Mouse (Mus musculus): ENCODE measurements around the gene Cstad.
A peak's percentile ranks its signal among the peaks of the same experiment; 100 is the strongest.

Cstad gene

DNA sequence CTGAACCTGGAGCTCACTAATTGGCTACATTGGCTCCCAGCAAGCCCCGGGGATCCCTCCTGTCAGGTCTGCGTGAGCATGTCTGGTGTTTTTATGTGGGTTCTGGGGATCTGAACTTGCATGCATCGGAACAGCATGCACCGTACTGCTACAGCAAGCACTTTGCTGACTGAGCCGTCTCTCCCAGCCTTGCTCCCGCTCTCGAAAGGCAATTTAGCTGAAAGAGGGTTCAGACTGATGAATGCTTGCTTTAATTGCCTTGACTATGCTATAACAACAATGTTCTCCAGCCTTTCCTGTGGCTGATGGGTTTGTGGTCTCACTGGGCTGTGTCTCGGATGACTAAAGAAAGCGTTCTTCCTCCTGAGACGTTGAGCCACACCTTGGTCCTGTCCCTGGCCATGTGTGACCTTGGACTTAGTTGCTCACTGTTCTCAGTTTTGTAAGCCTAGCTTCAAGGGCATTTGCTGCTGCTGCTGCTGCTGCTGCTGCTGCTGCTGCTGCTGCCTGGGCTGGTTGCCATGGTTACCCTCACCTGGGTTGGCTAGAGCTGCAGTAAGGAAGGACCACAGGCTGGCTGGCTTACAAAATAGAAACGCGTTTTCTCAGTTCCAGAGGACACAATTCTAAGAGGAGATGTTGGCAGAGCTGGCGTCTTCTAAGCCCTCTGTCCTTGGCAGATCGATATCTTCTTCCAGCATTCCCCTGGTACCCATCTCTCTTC, 34.4 kb downstream of the Cstad start:
- no peak for DNase-seq (ENCODE audit: low spot score)

DNA sequence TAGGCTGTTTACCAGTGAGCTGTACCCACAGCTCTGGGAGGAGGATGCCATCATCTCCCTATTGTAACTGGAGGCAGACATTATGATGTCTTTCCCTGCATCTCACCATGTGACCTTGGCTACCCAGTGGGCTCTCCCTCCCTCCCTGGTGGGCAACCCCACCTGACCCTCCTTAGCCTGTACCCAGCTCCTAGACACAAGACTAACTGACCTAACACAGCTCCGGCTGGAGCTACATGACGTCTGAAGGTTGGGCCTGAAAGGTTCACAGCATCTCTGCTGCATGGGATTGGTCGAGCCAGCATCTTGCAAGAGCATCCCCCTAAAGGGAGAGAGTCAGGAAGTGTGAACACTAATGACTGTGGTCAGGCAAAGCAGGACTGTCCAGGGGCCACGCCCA, 35.0 kb downstream of the Cstad start:
- no peak for DNase-seq (ENCODE audit: low spot score)

DNA sequence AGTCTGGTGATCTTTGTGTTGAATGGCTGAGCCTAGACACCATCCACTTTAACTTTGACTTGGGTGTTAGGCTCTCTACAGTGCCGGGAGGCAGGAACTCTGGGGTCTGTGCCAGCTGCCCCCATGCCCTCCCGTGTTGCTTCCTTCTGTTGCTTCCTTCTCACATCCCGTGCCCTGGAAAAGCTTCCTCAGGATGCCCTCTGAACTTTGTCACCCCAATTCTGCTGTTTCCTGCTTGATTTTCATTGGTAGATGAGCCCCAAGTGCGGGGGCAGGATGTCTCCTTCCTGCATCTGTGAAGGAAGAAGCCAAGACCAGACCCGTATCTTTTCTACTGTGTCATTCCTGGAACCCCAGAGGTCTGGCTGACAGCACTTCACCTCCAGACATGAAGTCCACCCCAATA, 41.4 kb downstream of the Cstad start:
- no peak for DNase-seq (ENCODE audit: low spot score)

DNA sequence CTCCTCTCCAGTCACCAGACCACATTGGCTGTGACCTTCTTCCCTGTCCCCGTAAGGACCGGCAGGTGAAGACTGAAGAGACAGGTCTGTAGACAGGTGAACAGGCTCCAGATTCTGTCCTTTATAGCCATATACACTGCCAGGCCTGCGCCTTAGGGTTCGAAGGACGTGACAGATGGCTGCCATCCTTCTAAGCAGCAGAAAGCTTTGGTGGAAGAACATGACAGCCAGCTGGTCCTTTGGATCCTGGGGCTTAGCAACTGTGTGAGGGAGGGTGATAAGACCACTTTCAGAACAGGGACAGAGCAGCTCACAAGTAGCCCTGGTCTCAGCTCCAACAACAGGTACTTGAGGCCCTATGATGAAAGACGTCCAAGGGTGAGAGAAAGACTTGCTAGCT, 43.2 kb downstream of the Cstad start:
- no peak for DNase-seq (ENCODE audit: low spot score)

DNA sequence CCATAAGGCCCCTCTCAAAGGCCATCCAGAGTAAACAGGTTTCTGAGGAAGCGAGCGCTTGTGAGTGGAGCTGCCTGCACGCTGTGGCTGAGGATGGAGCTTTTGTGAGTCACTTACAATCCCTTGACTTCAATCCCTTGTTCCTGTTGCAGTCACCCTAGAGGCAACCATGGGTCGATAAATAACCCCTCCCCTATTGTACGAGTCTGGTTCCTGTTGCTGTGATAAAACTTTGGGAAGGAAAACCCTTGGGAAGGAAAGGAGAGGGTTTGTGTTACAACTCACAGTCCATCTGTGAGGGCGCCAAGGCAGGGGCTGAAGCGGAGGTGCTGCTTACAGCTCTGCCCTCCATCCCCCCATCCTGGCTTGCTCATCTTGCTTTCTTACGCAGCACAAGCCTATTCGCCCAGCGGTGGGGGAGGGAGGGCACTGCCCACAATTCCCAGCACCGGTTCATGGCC, 45.2 kb downstream of the Cstad start:
- no peak for DNase-seq (ENCODE audit: low spot score)

DNA sequence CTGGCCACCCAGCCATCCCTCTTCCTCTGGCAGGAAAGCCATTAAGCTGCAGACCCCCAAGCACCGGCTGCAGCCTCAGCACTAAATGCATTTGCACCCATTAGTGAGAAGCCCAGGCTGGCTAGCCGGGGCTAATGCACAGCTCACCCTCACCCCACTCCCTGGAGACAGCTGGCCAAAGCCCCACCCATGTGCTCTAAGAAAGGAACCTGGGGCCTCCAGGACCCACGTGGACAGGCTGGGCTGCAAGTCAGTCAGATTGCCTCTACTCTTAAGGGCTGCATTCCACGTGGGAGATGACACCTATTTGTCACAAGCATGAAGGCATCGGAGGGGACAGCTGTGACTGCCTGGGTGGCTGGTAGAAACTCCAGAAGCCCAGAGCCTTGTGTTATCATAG, 48.0 kb downstream of the Cstad start:
- DNase-seq (ENCODE audit: low spot score): no peak

DNA sequence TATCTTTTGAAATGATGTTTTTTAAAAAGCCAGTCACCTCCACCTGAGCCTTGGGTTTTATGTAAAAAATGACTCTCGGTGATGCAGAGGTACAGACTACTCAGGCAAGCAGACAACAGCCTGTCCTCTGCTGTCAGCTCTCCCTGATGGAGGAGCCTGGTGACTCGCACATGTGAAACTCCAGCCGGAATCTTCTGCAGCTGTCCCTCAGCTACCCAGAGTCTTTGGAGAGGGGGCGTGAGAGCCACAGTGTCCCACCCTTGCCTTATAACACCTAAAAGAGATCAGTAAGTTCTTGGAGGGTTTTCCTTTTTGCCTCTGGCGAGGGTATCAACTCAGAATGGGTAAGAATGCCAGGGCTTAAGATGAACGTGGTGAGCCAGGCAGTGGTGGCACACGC, 48.6 kb downstream of the Cstad start:
- no peak for DNase-seq (ENCODE audit: low spot score)

DNA sequence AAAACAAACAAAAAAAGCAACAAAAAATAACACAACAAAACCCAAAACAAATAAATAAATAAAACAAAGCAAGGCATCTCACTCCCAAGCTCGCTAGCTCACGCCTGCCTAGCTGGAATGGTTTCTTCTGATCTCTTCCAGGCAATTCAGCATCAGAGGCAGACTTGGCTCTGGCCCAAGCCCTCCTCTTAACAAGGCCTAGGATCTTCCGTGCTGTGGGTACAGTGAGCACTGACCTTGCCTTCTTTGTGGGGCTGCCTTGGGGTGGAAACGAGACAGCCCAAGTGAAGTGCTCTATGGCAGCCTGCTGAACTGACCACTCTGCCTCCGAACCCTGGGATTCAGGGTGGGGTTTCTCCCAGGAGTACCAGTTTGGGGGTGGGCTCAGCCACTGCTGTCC, 52.0 kb downstream of the Cstad start:
- peak; percentile 63 for DNase-seq (ENCODE audit: low spot score)

DNA sequence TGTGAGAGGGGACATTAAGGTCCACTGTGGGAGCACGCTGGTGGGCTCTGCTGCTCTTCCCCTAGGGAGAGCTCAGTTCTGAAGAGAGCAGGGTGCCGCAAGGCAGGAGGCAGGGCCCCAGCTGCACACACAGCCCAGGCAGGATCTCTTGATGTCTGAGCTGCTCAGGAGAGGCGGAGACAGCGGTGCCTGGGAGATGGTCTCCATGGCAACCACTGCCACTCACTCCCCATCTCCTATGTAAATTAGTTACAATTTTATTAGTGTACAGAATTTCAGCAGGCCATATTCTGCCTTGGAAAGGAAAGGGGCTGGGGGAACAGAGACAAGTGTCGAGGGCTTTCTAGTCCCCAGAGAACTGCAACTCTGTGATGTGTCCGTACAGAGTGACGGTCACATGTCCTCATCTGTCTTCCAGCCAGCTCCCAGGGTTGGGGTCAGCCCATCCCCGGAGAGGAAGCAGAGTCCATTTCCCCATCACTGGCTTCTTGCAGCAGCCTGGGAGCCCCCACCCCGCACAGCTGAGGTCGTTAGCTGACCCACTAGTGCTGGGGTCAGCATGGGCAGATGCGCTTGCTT, 52.6 kb downstream of the Cstad start:
- DNase-seq (ENCODE audit: low spot score): no peak

DNA sequence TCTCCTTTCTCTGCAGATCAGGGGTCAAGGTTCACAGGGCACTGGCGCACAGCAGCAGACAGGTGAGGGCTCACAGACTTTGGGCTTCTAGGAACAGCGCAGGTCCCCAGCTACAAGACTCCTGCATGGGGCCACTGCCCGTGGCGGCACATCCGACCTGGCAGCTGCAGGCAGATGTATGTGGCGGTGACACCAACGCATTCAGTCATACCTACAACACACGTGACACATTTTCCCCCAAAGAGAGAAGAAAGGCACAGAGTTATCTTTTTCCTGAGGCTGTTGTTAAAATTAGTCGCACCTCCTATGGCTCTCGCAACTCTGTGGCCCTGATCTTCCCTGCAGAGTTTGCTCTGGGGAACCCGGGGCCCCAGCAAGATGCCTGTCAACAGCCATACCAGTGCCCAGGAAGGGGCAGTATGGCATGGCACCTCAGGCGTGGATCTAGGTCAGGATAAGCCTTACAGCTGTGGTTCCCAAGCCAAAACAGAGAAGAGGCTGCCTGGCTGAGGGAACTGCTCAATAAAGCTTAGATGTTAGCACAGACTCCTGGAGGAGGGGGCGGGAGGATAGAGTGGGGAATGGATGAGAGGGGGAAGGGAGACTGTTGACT, 53.1 kb downstream of the Cstad start:
- no peak for DNase-seq (ENCODE audit: low spot score)

DNA sequence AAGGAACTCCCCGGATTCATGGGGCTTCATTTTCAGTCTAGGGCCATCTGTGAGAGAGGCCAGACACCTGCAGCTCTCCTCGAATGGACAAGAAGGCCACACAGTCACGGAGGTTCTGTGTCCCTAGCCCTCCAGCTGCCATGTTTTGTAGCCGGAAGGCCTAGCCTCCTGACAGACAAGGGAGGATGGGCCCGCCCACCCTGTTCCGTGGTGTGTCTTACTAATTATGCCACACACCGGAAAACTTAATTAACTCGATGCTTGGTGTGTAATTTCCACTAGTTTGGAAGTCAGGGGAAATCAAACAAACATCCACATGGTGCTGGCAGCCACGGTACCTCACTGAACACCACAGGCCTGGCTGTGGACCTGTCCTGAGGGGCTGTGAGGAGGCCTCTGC, 55.4 kb downstream of the Cstad start:
- no peak for DNase-seq (ENCODE audit: low spot score)

DNA sequence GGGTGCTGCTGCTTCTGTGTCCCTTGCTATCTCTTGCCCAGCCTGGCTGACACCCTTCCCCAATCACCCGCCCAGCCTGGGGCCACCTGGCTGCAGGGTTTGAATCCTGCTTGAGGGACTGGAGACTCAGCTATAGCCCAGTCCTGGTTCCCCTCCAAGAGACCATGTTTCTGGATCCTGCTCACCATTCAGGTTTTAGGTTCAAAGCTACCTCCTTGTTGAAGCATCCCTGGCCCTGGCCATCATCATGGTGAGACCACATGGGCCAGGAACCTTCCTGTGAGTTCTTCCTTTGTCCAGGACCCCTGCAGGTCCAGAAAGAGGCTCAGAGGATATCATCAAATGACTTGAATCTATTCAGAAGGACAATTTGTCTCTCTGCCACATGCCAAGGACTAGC, 57.0 kb downstream of the Cstad start:
- DNase-seq (ENCODE audit: low spot score): no peak

DNA sequence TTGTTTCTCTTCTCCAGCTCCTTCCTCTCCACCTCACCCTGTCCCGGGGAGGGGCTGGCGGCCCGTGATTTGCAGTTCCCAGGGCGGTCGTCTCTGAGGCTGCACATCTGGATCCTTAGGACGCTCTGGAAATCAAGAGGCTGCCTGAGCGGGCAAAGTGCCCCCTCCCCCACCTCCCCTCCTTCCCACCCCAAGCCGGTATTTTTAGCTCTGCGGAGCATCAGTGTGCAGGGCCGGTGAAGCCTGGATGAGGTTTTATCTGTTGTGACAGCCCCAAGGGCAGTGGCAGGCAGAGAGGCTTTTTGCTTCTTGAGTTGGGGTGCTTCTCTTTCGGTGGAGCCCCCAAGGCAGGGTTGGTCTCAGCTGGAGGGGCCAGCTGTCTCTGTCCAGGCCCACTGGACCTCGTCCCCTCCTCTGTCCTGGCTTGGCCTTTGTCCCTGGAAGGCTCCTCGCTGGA, 57.8 kb downstream of the Cstad start:
- no peak for DNase-seq (ENCODE audit: low spot score)

DNA sequence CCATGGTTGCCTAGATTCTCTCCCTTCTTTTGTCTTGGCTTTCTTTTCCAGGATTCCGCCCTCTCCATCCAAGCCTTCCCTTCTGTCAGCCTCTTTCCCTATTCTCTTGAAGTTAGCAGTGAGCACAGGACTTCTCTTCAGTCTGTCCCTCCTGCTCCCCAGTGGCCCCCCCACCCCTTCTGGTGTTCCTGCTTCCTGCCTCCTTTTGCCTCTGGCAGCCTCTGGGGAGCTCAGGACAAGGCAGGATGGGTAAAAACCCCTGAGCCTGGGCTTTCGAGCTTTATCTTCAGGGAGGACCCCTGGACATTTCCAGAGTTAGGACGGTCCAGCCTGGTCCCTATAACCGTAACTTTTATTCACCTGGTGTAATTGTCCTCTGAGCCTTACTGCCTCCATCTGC, 58.2 kb downstream of the Cstad start:
- DNase-seq (ENCODE audit: low spot score): no peak

DNA sequence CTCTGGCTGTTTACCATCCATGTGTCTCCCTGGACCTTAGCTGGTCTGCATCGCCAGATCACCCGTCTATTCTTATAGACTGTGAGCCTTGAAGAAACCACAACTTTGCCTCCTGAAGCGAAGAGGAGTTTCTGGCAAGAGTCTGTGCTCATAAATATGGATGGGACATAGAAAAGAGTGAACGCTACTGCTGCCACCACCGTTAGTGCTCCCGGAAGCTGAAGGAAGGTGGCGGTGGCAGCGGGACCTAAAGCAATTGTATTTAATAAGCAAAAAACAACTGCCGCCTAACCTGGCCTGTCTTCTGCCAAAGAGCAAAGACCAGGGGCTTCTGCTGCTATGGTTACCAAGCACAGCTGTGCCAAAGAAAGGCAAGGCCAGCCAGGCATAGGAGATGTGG, 59.3 kb downstream of the Cstad start:
- DNase-seq (ENCODE audit: low spot score): no peak

DNA sequence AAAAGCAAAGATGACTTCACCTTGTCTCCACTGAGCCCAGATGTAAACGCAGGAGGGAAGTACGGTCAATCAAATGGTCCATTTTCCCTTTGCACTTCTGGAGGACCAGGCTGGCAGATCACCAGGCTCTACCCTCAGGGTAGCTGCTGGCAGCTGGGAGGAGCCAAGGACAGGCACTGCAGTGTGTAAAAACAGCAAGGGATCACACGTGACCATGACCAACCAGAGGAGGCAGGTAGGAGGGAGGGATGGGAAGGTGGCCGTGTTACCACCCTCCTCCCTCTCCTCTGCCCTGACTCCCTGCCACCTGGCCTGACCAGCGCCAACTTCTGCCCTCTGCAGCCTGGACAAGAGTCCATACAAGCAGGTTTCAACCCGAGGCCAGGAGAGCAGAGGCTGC, 59.7 kb downstream of the Cstad start:
- no peak for DNase-seq (ENCODE audit: low spot score)

DNA sequence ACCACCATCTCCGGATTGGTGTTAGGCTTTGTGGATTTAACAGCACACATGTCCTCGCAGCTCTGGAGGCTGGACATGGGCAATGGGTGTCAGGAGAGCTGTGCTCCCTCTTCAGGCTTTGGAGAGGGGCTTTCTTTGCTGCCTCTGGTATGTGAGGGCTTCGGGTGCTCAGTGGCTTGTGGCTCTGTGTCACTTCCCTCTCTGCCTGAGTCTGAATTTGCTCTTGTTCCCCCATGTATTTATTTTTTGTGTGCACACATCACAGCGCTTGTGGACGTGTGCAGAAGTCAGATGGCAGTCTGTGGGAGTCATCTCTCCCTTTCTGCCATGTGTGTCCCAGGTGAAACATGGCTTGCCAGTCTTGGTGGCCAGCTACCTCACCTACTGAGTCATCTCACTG, 60.9 kb downstream of the Cstad start:
- DNase-seq (ENCODE audit: low spot score): no peak

DNA sequence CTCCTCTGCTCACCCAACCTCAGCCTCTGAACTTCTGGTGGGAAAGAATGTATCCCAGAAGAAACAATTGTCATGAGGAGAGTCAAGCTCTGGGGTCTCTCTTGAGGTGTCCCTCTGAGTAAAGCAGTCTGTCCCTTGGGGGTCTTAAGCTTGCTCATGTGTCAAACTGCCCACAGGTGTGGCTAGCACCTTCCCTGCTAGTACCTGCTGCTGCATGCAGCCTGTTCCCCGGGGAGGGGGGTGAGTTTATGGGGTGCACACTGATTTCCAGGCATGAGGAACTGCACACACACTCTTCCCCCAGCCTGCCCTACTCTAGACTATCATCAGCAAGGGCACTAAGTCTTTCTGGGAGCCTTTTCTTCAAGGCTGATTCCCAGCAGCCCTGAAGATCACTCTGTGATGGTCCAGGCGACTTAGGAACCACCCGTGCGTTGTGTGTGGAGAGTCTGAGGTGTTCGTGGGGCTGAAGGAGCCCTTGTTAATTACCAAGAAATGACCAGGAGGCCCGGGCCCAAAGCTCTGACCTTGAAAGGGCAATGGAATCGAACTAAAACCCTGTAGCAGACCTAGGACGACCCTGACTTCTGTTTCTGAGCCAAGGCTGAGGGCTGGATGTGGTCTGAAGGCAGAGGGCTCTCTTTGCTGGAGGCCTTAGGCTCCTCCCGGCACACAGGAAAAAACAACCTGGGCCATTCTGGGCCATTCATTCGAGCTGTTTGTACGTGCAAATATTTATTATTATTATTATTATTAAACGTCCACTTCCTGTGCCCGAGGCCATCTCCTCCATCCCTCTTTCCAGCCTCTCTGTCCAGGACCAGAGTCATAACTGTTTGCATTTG, 62.1 kb downstream of the Cstad start:
- DNase-seq (ENCODE audit: low spot score): no peak

DNA sequence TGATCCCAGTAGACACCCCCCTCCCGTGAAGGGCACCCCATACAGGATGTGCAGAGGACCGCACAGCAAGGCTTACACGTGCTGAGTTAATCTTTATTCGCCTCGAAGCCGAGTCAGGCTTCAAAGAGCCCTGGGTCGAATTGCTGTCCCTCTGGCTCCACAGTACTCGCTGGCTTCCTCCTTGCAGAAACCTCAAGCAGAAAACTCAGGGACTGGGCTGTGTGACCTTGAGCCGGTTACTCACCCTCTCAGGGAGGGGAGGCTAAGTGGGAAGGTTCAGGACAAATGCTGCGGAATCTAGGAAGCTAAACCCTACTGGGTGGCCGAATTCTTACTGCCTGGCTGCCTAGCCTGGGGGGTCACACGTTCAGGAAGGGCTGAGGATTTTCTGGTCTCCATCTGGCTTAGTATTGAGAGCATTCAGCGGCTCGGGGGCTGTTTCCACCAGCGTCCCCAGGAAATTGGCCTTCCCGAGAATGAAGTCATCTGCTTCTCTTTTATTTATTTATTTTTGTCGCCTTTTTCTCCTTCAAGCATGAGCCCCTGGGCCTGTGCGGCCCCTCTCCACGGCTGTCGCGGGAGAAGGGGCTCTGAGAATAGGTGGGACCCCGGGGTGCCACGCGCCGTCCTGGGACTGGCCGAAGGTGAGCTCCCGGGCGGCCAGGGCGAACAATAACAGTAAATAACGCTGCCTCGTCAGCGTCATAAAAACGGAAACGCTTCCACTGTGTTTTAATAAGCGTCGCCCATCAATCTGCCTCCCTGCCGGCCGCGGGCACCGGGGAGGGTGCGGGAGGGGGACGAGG, 63.0 kb downstream of the Cstad start:
- DNase-seq (ENCODE audit: low spot score): peak; percentile 46

DNA sequence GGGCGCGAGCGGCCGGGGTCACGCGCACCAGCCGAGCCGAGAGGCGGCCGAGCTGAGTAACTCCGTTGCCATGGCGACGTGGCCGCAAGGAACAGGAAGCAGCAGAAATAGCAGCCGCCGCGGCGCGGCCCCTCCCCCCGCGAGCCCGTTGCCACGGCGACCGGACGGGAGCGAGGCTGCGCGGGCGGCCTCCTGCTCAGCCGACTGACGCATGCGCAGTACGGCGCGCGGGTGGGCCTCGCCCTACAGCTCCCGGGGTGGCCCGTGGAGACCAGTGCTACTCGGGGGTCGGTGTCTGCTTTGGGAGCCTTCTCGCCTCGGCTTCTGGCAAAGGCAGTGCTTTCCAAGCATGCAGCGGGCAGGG, 63.6 kb downstream of the Cstad start:
- peak; percentile 100 for DNase-seq (ENCODE audit: low spot score)

All from ovary, postnatal 14 days (tissue).